Mouse (Mus musculus): Measurements from ENCODE around the gene Gpx8. TPM values are rescaled to one million over a fixed set of nuclear protein-coding genes. Genes with fewer than 3 reads are reported as not detected.
"Not testable (repeated sequence)": the region's sequence is repeated elsewhere in the genome, so short reads cannot be mapped to it uniquely, and the experiment has no call there.

Gpx8 gene
- total RNA-seq, 2 experiments from 2014 or later = 101 to 120 TPM

DNA sequence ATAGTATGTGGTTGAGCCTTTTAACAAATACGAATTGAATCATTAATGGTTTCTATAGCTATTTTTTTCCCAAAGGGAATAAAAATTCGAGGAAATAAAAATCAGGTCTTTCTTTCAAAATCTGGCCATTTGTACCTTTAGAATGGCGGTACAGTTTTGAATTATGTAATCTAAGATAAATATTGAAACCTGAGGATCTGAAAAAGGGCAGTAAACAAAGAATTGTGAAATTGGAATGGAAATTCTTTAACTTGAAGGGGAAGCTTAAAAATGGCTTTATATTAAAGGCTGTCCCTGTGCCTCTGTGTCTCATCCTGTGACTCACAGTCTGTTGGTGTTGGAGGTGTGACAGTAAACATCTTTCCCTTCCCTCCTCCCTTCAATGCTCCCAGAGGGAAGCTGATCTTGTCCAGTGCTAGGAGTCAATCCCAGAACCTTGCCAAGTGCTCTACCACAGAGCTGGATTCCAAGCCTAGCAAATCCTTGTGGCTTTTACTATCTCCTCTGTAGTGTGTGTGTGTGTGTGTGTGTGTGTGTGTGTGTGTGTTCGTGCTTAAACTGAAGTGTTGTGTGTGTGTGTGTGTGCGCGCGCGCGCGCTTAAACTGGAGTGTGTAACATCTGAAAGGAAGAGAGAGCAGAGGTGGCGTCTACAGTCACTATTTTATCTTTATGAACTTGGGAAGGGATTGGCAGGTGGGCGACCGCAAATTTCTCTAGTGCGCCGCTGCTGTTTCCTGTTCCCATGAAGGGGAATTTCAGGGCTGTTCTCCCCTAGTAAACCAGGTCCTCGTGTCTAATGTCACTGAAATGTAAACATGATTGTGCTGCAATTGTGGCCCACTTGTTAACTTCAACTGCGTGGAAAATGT lies 22.7 kb downstream of the Gpx8 start:
- no peak for DNase-seq

- DNase-seq = no peak
These were observed 23.7 kb downstream of the Gpx8 start for GRCm38 (mm10) chr13:113022467-113022866.

GRCm38 (mm10) chr13:113021521-113021920 lies 24.7 kb downstream of the Gpx8 start:
- no peak for DNase-seq

DNA sequence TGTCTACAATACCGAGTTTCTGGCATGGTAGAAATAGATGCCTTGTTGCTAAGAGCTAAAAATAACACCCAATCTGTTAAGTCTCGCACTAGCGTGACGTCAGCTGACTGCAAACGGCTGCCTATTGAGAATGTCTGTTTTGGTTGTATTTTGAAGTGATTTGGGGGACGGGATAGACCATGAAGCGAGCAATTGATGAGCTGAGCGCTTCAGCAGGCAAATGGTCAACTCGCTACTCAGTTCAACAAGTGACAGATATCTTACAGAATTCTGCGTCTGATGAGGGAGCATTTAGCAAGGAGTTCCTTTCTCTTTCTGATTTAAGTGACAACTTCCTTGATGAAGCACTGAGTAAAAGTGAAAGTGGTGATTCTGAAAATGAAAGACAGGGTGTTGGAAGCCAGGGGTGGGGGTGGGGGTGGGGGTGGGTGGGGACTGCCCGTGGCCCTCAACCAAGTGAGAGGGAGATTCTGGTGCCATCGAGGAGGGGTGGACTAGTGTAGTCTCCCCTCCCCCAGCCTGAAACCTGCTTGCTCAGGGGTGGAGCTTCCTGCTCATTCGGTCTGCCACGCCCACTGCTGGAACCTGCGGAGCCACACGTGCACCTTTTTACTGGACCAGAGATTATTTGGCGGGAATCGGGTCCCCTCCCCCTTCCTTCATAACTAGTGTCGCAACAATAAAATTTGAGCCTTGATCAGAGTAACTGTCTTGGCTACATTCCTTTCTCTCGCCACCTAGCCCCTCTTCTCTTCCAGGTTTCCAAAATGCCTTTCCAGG lies 32.8 kb downstream of the Gpx8 start:
- DNase-seq = not testable (repeated sequence)

- no peak for DNase-seq
These were observed 33.5 kb downstream of the Gpx8 start for GRCm38 (mm10) chr13:113012683-113013082.

GRCm38 (mm10) chr13:113000576-113001318 lies 45.5 kb downstream of the Gpx8 start:
- DNase-seq = no peak

GRCm38 (mm10) chr13:113000090-113000489 lies 46.1 kb downstream of the Gpx8 start:
- DNase-seq = no peak

GRCm38 (mm10) chr13:112998427-112999201 lies 47.6 kb downstream of the Gpx8 start:
- peak; percentile 59 to 62 for DNase-seq

DNA sequence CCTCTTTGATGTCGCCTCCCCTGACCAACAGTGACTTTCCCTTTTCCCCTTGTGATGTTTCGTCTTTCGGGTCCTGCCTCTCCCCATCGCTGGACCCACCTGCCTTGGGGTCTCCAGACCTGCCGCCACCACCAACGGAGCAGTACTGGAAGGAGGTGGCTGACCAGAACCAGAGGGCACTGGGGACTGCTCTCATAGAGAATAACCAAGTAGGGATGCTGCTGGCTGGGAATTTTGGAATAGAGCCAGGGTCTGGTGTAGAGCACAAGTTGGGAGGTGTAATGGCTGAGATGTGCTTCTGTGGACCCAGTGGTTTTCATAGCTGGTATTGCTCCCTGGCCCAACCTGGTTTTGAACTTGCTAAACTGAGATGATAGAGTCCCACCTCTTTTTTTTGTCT lies 48.8 kb downstream of the Gpx8 start:
- DNase-seq = no peak

DNA sequence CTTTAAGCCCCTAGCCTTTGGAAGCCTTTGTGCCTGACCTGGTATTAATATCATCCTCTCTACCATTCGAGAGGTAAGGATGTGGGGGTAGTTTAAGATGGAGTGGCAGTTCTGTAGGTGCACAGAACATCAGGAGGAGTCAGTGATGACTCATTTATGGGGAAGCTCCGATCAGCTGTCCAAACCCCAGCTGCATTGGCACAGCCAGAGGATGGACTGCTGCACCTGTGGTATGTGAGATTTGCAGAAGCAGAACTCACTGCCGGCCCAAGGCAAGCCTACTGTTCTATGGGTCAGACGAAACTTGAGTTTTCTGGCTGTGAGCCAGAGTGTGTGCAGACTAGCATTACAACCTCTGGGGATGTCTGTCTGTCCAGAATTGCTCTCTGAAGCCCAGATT lies 49.8 kb downstream of the Gpx8 start:
- no peak for DNase-seq

DNA sequence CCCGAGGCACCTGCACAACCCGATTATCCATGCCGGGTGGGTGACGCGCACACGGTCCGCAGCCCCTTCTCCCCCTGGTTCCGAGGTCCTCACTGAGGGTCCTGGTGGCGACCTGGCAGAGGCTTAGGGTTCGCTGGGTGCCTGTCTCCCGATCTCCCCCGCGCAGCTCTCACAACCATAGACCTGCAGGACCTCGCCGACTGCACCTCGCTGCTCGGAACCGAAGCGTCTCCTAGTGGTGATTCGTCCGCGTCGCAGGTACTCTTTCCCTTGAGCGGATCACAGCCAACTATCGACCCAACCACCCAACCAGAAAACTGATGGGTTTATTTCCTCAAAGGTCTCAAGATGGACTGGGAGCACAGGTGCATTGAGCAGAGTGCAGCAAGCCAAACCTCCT lies 52.0 kb downstream of the Gpx8 start:
- DNase-seq = peak; percentile 65 to 70

GRCm38 (mm10) chr13:112993531-112994152 lies 52.6 kb downstream of the Gpx8 start, which contains the start of gene Mcidas:
Mcidas (plus strand) TSS chr13:112993845.
- peak; percentile 24 to 32 for DNase-seq

Small RNAs within 50 kb of the gene (microRNA-seq; reads per million reads assigned to microRNA genes)
- 155 reads per million, percentile 56 among the genes with 10 or more reads in this experiment for gene Mir449a
- not detected for gene Mir449b
- gene Mir449c = 1.2 reads per million

Other genes starting within 250 kb of the Gpx8 start
- 100 to 1,000 TPM; 253 to 287 TPM for gene Plpp1, start 245.6 kb downstream of the Gpx8 start, total RNA-seq (2021)
- gene Mtrex, start 119.0 kb downstream of the Gpx8 start, total RNA-seq (2021) = 10 to 100 TPM; 41.6 to 47.6 TPM
- gene Dhx29, start 119.0 kb downstream of the Gpx8 start, total RNA-seq (2021) = 10 to 100 TPM; 16.2 to 20.7 TPM
- under 1 TPM; 0.70 to 0.92 TPM for gene Ccno, start 58.6 kb downstream of the Gpx8 start, total RNA-seq (2021)
- not detected for gene Mcidas, start 52.6 kb downstream of the Gpx8 start, total RNA-seq (2021)
- not detected for gene Cdc20b, start 11.3 kb downstream of the Gpx8 start, total RNA-seq (2021)
- under 1 TPM; 0.73 to 0.99 TPM for gene Gzma, start 54.6 kb upstream of the Gpx8 start, total RNA-seq (2021)
- 10 to 100 TPM in 1 of 2 experiments, 1 to 10 TPM in 1; 6.7 to 10.4 TPM for gene Esm1, start 163.2 kb upstream of the Gpx8 start, total RNA-seq (2021)
- gene Gzmk, start 179.5 kb upstream of the Gpx8 start, total RNA-seq (2021) = not detected
- gene BC067074, start 246.7 kb upstream of the Gpx8 start, total RNA-seq (2021) = 1 to 10 TPM in 1 of 2 experiments, under 1 TPM in 1; 0.73 to 1.3 TPM